Comparison of ENCODE assay signal across 8 mouse cellular contexts in genomic region chr17:69075501-69076237, GRCm38 (mm10). TPM values are rescaled to one million over a fixed set of nuclear protein-coding genes. Genes with fewer than 3 reads are reported as not detected.
A peak's percentile ranks its signal among the peaks of the same experiment; 100 is the strongest.
DNase-seq lines count a peak whose midpoint lies in the region; ATAC-seq lines count a peak whose summit lies in the region.

TSS of gene Epb41l3 (plus strand) at chr17:69075683.

- peak within 1 kb of the TSS; percentile 100 for H3K4me2 ChIP-seq in forebrain, embryonic 13.5 days
- H3K4me2 ChIP-seq in heart, embryonic 15.5 days = peak within 1 kb of the TSS; percentile 99
- H3K4me2 ChIP-seq in limb, embryonic 15.5 days = peak within 1 kb of the TSS; percentile 99
- H3K4me2 ChIP-seq in midbrain, embryonic 16.5 days (ENCODE audit: low read length) = peak within 1 kb of the TSS; percentile 97

- H3K9ac ChIP-seq in forebrain, embryonic 13.5 days = peak within 1 kb of the TSS; percentile 62
- peak within 1 kb of the TSS; percentile 47 for H3K9ac ChIP-seq in heart, embryonic 15.5 days
- H3K9ac ChIP-seq in limb, embryonic 15.5 days = peak within 1 kb of the TSS; percentile 31; the same call in 1 of the 2 replicates
- H3K9ac ChIP-seq in midbrain, embryonic 16.5 days (ENCODE audit: low read depth, low read length) = peak within 1 kb of the TSS; percentile 74

- WGBS in forebrain, embryonic 13.5 days = under 1% methylated on average over 47 of the region's 47 CpGs
- WGBS in heart, embryonic 15.5 days = 1% methylated on average over 46 of the region's 47 CpGs
- WGBS in limb, embryonic 15.5 days = under 1% methylated on average over 47 of the region's 47 CpGs
- WGBS in midbrain, embryonic 16.5 days = under 1% methylated on average over 41 of the region's 47 CpGs

- peaks cover 12% of the 10 kb centered on the region for H3K4me1 ChIP-seq in forebrain, embryonic 13.5 days
- H3K4me1 ChIP-seq in heart, embryonic 15.5 days (replicated peaks) = peaks cover 14% of the 10 kb centered on the region
- peaks cover 22% of the 10 kb centered on the region for H3K4me1 ChIP-seq in limb, embryonic 15.5 days
- peaks cover 7% of the 10 kb centered on the region; the same call in 1 of the 2 replicates for H3K4me1 ChIP-seq in midbrain, embryonic 16.5 days (ENCODE audit: control insufficient read depth, insufficient read depth, low read length)

- peak within 1 kb of the TSS; percentile 58 for H3K4me3 ChIP-seq in forebrain, embryonic 13.5 days
- H3K4me3 ChIP-seq in heart, embryonic 15.5 days = peak within 1 kb of the TSS; percentile 55
- peak within 1 kb of the TSS; percentile 52 for H3K4me3 ChIP-seq in limb, embryonic 15.5 days
- peak within 1 kb of the TSS; percentile 67 for H3K4me3 ChIP-seq in midbrain, embryonic 16.5 days (ENCODE audit: low read depth, low read length)

- DNase-seq in thymus, postnatal 4 days = peak; percentile 20
- DNase-seq in thymus, postnatal 10 days (ENCODE audit: low spot score in 2 of 2) = no peak
- DNase-seq in kidney, postnatal 10 days = peak; percentile 88
- DNase-seq in telencephalon, adult 2 months (ENCODE audit: low read depth, low spot score) = peak; percentile 82

- H3K9me3 ChIP-seq in forebrain, embryonic 13.5 days (replicated peaks) = no peaks in the 10 kb centered on the region
- no peaks in the 10 kb centered on the region for H3K9me3 ChIP-seq in heart, embryonic 15.5 days (replicated peaks)
- no peaks in the 10 kb centered on the region for H3K9me3 ChIP-seq in limb, embryonic 15.5 days
- H3K9me3 ChIP-seq in midbrain, embryonic 16.5 days (replicated peaks; ENCODE audit: control insufficient read depth, low read length, poor library complexity, severe bottlenecking) = no peaks in the 10 kb centered on the region

- H3K27ac ChIP-seq in forebrain, embryonic 13.5 days = no peak within 1 kb of the TSS
- H3K27ac ChIP-seq in heart, embryonic 15.5 days = no peak within 1 kb of the TSS
- H3K27ac ChIP-seq in limb, embryonic 15.5 days = no peak within 1 kb of the TSS
- peak within 1 kb of the TSS; percentile 48; the same call in 1 of the 2 replicates for H3K27ac ChIP-seq in midbrain, embryonic 16.5 days (ENCODE audit: low read length)

- peaks cover 36% of the 10 kb centered on the region for H3K27me3 ChIP-seq in forebrain, embryonic 13.5 days
- peaks cover 55% of the 10 kb centered on the region for H3K27me3 ChIP-seq in heart, embryonic 15.5 days
- H3K27me3 ChIP-seq in limb, embryonic 15.5 days = peaks cover 52% of the 10 kb centered on the region
- peaks cover 6% of the 10 kb centered on the region for H3K27me3 ChIP-seq in midbrain, embryonic 16.5 days (ENCODE audit: control insufficient read depth, insufficient read depth, low read depth, low read length)

- no peaks in the 10 kb centered on the region for H3K36me3 ChIP-seq in forebrain, embryonic 13.5 days (ENCODE audit: poor library complexity, severe bottlenecking)
- no peaks in the 10 kb centered on the region for H3K36me3 ChIP-seq in heart, embryonic 15.5 days
- H3K36me3 ChIP-seq in limb, embryonic 15.5 days = no peaks in the 10 kb centered on the region
- no peaks in the 10 kb centered on the region for H3K36me3 ChIP-seq in midbrain, embryonic 16.5 days (ENCODE audit: control insufficient read depth, insufficient read depth, low read length)

- ATAC-seq in forebrain, embryonic 13.5 days = peak; percentile 96
- peak; percentile 86 for ATAC-seq in heart, embryonic 15.5 days (replicated peaks; ENCODE audit: insufficient number of reproducible peaks, insufficient read depth, low FRiP score, low read depth)
- ATAC-seq in limb, embryonic 15.5 days (ENCODE audit: insufficient number of reproducible peaks, low FRiP score, low TSS enrichment, low read depth) = peak; percentile 78
- ATAC-seq in midbrain, embryonic 16.5 days = peak; percentile 96

RNA-seq across cellular contexts. Expression of gene Epb41l3, which starts in this region (rescaled TPM):
- polyA plus RNA-seq in forebrain, embryonic 13.5 days (2015; fragmentation: Nextera tagmentation; extraction: Ambion mirVana) = 55.0 and 56.9 TPM in 2 replicates
- 93.6 and 96.9 TPM in 2 replicates for polyA plus RNA-seq in heart, embryonic 15.5 days (2015; fragmentation: Nextera tagmentation; extraction: Ambion mirVana)
- polyA plus RNA-seq in limb, embryonic 15.5 days (2015; fragmentation: Nextera tagmentation; extraction: Ambion mirVana) = 134 and 137 TPM in 2 replicates
- polyA plus RNA-seq in midbrain, embryonic 16.5 days (2015; fragmentation: Nextera tagmentation; extraction: Ambion mirVana) = 77.7 and 78.8 TPM in 2 replicates

Comparison
In these comparisons a context has a peak if more than half of its experiments do, and no peak if none do; other contexts are left out.
1. DNase-seq: peak in thymus, postnatal 4 days (single experiment), kidney, postnatal 10 days (single experiment) and telencephalon, adult 2 months (single experiment); none in thymus, postnatal 10 days (0 of 2).
2. Peak in every context shown above with its lines, with median percentiles within 50 percentile points of each other: ATAC-seq, H3K4me2 ChIP-seq, H3K4me3 ChIP-seq and H3K9ac ChIP-seq.